Mouse (Mus musculus) neural tube, embryonic 11.5 days (tissue): ENCODE data around the gene Kncn. TPM values are rescaled to one million over a fixed set of nuclear protein-coding genes. Genes with fewer than 3 reads are reported as not detected.

ENCODE experiments used
- ATAC-seq: fragments of 200-750 bp; cut with Nextera tagmentation; 2 replicates; pipeline ENCODE4 v1.8.0; 2017; ENCODE audit warnings: moderate number of reproducible peaks, mild to moderate bottlenecking, moderate TSS enrichment, moderate library complexity; ENCODE audit not compliant: insufficient read depth, low FRiP score, low TSS enrichment
- DNase-seq: peaks from one replicate; pipeline ENCODE4 v3.0.0-alpha.2; 2015; ENCODE audit warnings: low spot score
- H3K27ac ChIP-seq: fragments of 300-500 bp; sonication (generic); 2 replicates; pipeline ENCODE4 v1.5.1; 2014; ENCODE audit warnings: low read depth, mild to moderate bottlenecking, low read length
- H3K27me3 ChIP-seq: fragments of 300-500 bp; sonication (generic); 2 replicates; pipeline ENCODE4 v1.6.1; 2014; ENCODE audit warnings: mild to moderate bottlenecking, low read length, mixed read lengths; ENCODE audit not compliant: control insufficient read depth, insufficient read depth
- H3K36me3 ChIP-seq: fragments of 300-500 bp; sonication (generic); 2 replicates; pipeline ENCODE4 v1.6.1; 2014; ENCODE audit warnings: mild to moderate bottlenecking, low read length, moderate library complexity, mixed read lengths; ENCODE audit not compliant: control insufficient read depth, insufficient read depth
- H3K4me1 ChIP-seq: fragments of 300-500 bp; sonication (generic); 2 replicates; pipeline ENCODE4 v1.6.1; 2014; ENCODE audit warnings: low read length, mixed read lengths; ENCODE audit not compliant: control insufficient read depth, insufficient read depth
- H3K4me2 ChIP-seq: fragments of 300-500 bp; sonication (generic); 2 replicates; pipeline ENCODE4 v1.6.1; 2014; ENCODE audit warnings: low read depth, mild to moderate bottlenecking, moderate library complexity
- H3K4me3 ChIP-seq: fragments of 300-500 bp; sonication (generic); 2 replicates; pipeline ENCODE4 v1.5.1; 2014; ENCODE audit warnings: low read depth, low read length
- H3K9ac ChIP-seq: fragments of 300-500 bp; sonication (generic); 2 replicates; pipeline ENCODE4 v1.6.1; 2014; ENCODE audit warnings: mild to moderate bottlenecking, low read length
- H3K9me3 ChIP-seq: fragments of 300-500 bp; sonication (generic); 2 replicates; pipeline ENCODE4 v1.6.1; 2016; ENCODE audit warnings: low read length; ENCODE audit not compliant: control insufficient read depth
- WGBS: fragments of 180-500 bp; shearing (Covaris S2); extraction: QIAGEN DNeasy Blood & Tissue Kit; methylation state at CpG from one replicate; pipeline ENCODE4 v1.1.7; 2014; 5-methylcytosine and 5-hydroxymethylcytosine counted together
- polyA plus RNA-seq: library from polyadenylated mRNA; unstranded; fragments of >200 nt; fragmentation: Nextera tagmentation; extraction: Ambion mirVana; gene quantifications from 2 replicates; pipeline ENCODE4 v1.2.1, GENCODE M21; 2014

Gene Kncn
- polyA plus RNA-seq = not detected in 2 replicates

- WGBS = 77% methylated on average over 6 of the region's 6 CpGs
- H3K4me2 ChIP-seq = no peak within 1 kb of the TSS
- H3K27me3 ChIP-seq = no peaks in the 10 kb centered on the region; the same call in 1 of the 2 replicates
- H3K9ac ChIP-seq = no peak within 1 kb of the TSS
- DNase-seq (no peak), ATAC-seq (no peak)
- peaks cover 6% of the 10 kb centered on the region; the same call in 1 of the 2 replicates for H3K4me1 ChIP-seq
- H3K9me3 ChIP-seq = no peaks in the 10 kb centered on the region
- H3K36me3 ChIP-seq = no peaks in the 10 kb centered on the region
- H3K4me3 ChIP-seq = no peak within 1 kb of the TSS
- no peak within 1 kb of the TSS for H3K27ac ChIP-seq
Observed at GRCm38 (mm10) chr4:115884022-115884421, at the start of gene Kncn. Gene Kncn (plus strand): TSS chr4:115884400.

GRCm38 (mm10) chr4:115835576-115835975 lies 48.6 kb upstream of the Kncn start:
- ATAC-seq (no peak), DNase-seq (no peak)
- Histone ChIP-seq H3K36me3 (no peaks in the 10 kb centered on the region), H3K4me2 (no peak overlapping the region), H3K4me1 (0 out of 2 replicates have a peak, but pooled peaks cover 3% of the 10 kb centered on the region), H3K4me3 (no peak overlapping the region), H3K9ac (no peak overlapping the region), H3K27ac (no peak overlapping the region), H3K9me3 (no peaks in the 10 kb centered on the region), H3K27me3 (no peaks in the 10 kb centered on the region)
- 71% methylated on average over 2 of the region's 2 CpGs for WGBS

- H3K9me3 ChIP-seq = no peaks in the 10 kb centered on the region
- no peak overlapping the region for H3K4me3 ChIP-seq
- no peak overlapping the region for H3K9ac ChIP-seq
- H3K27ac ChIP-seq = no peak overlapping the region
- no peaks in the 10 kb centered on the region for H3K27me3 ChIP-seq
- DNase-seq (no peak), ATAC-seq (no peak)
- no peaks in the 10 kb centered on the region for H3K36me3 ChIP-seq
- no peak overlapping the region for H3K4me2 ChIP-seq
- WGBS = 71% methylated on average over 4 of the region's 4 CpGs
- H3K4me1 ChIP-seq = 0 out of 2 replicates have a peak, but pooled peaks cover 3% of the 10 kb centered on the region
Observed at GRCm38 (mm10) chr4:115838196-115838595, 46.0 kb upstream of the Kncn start.

GRCm38 (mm10) chr4:115838696-115839641 lies 45.2 kb upstream of the Kncn start, which contains the start of gene Mknk1:
Gene Mknk1 (plus strand): TSS chr4:115839198.
- Histone ChIP-seq H3K27me3 (no peaks in the 10 kb centered on the region), H3K4me2 (peak within 1 kb of the TSS; percentile 60), H3K36me3 (no peaks in the 10 kb centered on the region), H3K9ac (peak within 1 kb of the TSS; percentile 60), H3K4me1 (0 out of 2 replicates have a peak, but pooled peaks cover 3% of the 10 kb centered on the region), H3K27ac (no peak within 1 kb of the TSS), H3K9me3 (no peaks in the 10 kb centered on the region), H3K4me3 (peak within 1 kb of the TSS; percentile 62)
- 3% methylated on average over 51 of the region's 51 CpGs for WGBS
- peak; percentile 93 for ATAC-seq
- DNase-seq = peak; percentile 92

- H3K36me3 ChIP-seq = no peaks in the 10 kb centered on the region
- no peak overlapping the region for H3K9ac ChIP-seq
- ATAC-seq = no peak
- no peak overlapping the region for H3K27ac ChIP-seq
- 0 out of 2 replicates have a peak, but pooled peaks cover 3% of the 10 kb centered on the region for H3K4me1 ChIP-seq
- DNase-seq = no peak
- peak overlapping the region; percentile 60 for H3K4me2 ChIP-seq
- no peaks in the 10 kb centered on the region for H3K9me3 ChIP-seq
- no peak overlapping the region; the same call in 1 of the 2 replicates for H3K4me3 ChIP-seq
- H3K27me3 ChIP-seq = no peaks in the 10 kb centered on the region
- 53% methylated on average over 4 of the region's 4 CpGs for WGBS
Observed at GRCm38 (mm10) chr4:115839956-115840355, 44.2 kb upstream of the Kncn start.

- H3K4me3 ChIP-seq = no peak overlapping the region
- 87% methylated on average over 4 of the region's 4 CpGs for WGBS
- H3K27me3 ChIP-seq = no peaks in the 10 kb centered on the region
- H3K9me3 ChIP-seq = no peaks in the 10 kb centered on the region
- 0 out of 2 replicates have a peak, but pooled peaks cover 3% of the 10 kb centered on the region for H3K4me1 ChIP-seq
- no peak for DNase-seq
- ATAC-seq = no peak
- H3K27ac ChIP-seq = no peak overlapping the region
- no peak overlapping the region for H3K9ac ChIP-seq
- H3K36me3 ChIP-seq = no peaks in the 10 kb centered on the region
- H3K4me2 ChIP-seq = no peak overlapping the region
Observed at GRCm38 (mm10) chr4:115840842-115841241, 43.4 kb upstream of the Kncn start.

- 60% methylated on average over 2 of the region's 2 CpGs for WGBS
Observed at GRCm38 (mm10) chr4:115846656-115847055, 37.5 kb upstream of the Kncn start.

GRCm38 (mm10) chr4:115847377-115847776 lies 36.8 kb upstream of the Kncn start:
- Histone ChIP-seq H3K4me1 (no peaks in the 10 kb centered on the region), H3K27ac (no peak overlapping the region), H3K9me3 (no peaks in the 10 kb centered on the region), H3K4me3 (no peak overlapping the region), H3K4me2 (no peak overlapping the region), H3K36me3 (no peaks in the 10 kb centered on the region), H3K9ac (no peak overlapping the region), H3K27me3 (no peaks in the 10 kb centered on the region)
- no peak for ATAC-seq
- no peak for DNase-seq
- WGBS = 72% methylated on average over 5 of the region's 5 CpGs

More at GRCm38 (mm10) chr4:115846656-115847055, 37.5 kb upstream of the Kncn start:
- Histone ChIP-seq H3K9me3 (no peaks in the 10 kb centered on the region), H3K9ac (no peak overlapping the region), H3K36me3 (no peaks in the 10 kb centered on the region), H3K4me3 (no peak overlapping the region), H3K4me2 (no peak overlapping the region), H3K27me3 (no peaks in the 10 kb centered on the region), H3K4me1 (no peaks in the 10 kb centered on the region), H3K27ac (no peak overlapping the region)
- ATAC-seq = no peak
- DNase-seq = peak; percentile 19
